Mouse (Mus musculus) kidney, postnatal 10 days (tissue): ENCODE results near the gene Zfyve21.

Experiments used
- DNase-seq: peaks from one replicate; pipeline ENCODE4 v3.0.0; 2021; ENCODE audit warnings: mixed read lengths

Gene Zfyve21

DNA sequence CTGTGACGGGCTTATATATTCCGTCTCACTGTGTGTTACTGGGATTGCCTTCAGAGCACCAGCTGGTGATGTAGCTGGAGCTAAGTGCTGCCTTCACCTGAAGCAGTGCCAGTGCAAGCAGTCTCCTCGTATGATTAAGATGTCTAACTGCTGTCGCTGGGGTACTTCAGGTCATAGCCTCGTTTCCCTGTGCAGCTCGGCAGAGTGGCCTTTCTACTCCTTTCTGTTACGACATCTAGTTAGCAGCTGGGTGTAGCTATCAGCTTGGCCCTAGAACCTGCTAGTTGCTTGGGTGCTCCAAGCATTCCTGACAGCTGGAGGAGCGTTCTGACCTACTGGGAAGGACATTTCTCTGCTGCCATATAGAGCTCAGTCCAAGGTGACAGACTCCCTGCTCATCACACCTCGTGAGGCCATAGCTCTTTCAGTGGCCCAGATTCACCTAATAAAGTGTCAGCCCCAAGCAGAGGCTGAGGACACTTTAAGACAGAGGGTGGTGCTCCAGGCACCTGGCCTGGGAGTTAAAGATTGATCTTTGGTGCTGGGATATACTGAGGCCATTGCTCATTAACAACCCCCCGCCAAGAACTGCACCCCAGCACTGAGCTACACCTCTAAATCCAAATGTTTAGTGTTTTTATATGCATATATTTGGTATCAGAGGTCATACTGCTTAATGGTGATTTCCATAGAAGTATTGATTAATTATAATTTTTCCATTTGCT lies 13.3 kb upstream of the Zfyve21 start:
- no peak for DNase-seq

GRCm38 (mm10) chr12:111803538-111803937 lies 10.4 kb upstream of the Zfyve21 start:
- no peak for DNase-seq

DNA sequence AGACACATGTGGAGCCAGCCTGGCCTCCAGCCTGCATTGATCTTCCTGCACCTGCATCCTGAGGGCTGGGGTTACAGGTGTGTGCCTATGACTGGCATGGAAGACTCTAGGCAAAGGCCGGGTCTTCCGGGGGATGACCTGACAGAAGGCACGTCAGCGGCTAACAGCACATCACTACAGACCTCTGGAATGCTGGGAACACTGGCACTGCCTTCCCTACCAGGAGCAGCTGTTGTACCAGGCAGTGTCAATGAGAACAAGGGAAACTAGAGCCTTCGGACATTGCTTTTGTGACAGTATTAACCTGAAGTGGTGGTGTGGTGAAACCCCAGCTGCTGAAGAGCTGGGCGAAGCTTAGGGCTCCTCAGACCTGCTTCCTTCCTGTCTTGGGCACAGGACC lies 5.2 kb upstream of the Zfyve21 start:
- no peak for DNase-seq

DNA sequence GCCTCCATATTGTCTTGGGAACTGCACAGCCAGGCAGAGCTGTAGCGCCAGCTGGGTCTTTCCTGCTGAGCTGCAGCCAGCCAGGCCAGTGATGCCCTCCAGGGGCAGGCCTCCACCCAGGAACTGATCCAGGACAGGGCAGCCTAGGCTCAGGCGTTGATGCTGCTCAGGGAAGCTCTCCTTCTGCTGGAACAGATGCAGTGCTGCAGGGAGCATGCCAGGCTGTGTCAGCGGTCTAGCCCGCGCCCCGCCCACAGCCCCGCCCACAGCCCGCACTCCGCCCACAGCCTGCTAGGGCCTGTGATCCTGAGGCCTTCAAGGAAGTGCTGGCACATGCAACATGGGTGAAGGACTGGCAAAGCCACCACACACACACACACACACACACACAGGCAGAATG lies 4.2 kb upstream of the Zfyve21 start:
- DNase-seq = peak; percentile 91

DNA sequence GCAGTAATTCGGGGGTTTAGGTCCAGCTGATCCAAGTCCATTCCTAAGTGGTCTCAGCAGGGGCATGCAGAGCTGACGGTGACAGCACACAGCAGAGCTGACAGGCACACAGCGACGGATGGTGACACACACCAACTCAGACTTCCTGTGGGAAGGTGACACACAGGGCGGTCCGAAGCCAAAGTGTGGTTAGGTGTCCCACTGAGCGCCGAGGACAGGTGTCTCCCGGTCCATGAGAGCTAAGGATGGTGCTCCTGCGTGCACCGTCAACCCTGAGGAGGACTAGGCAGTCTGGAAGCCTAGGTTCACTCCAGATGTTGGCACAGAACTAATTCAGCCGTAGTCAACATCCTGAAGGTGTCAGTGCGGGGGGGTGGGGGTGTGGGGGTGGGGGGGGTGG lies 1.9 kb upstream of the Zfyve21 start:
- no peak for DNase-seq

GRCm38 (mm10) chr12:111812611-111813010 lies 1.4 kb upstream of the Zfyve21 start:
- DNase-seq = peak; percentile 41

GRCm38 (mm10) chr12:111813111-111813765 lies 732 bp upstream of the Zfyve21 start:
- DNase-seq = peak; percentile 45

- no peak for DNase-seq
Measured at GRCm38 (mm10) chr12:111814769-111815762, 1.1 kb downstream of the Zfyve21 start.

GRCm38 (mm10) chr12:111816528-111816927 lies 2.6 kb downstream of the Zfyve21 start:
- DNase-seq = peak; percentile 56

DNA sequence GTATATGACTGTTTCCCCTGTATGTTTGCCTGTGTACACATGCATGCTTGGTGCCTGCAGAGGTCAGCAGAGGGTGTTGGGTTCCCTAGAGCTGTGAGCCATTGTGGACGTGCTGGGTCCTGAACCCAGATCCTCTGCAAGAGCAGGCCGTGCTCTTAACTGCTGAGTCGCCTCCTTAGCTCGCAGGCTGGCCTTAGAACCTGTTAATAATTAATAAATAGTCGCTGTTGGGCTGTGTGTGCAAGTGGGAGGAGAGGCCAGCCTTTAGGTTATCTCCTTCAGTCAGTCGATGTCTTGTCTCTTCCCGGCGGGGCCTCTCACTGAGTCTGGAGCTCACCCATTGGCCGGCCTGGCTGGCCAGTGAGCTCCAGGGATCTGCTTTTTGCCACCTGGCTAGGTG lies 3.0 kb downstream of the Zfyve21 start:
- peak; percentile 35 for DNase-seq

- DNase-seq = no peak
Measured at GRCm38 (mm10) chr12:111817991-111818390, 4.0 kb downstream of the Zfyve21 start.

- peak; percentile 57 for DNase-seq
Measured at GRCm38 (mm10) chr12:111819936-111820335, 6.0 kb downstream of the Zfyve21 start.

DNA sequence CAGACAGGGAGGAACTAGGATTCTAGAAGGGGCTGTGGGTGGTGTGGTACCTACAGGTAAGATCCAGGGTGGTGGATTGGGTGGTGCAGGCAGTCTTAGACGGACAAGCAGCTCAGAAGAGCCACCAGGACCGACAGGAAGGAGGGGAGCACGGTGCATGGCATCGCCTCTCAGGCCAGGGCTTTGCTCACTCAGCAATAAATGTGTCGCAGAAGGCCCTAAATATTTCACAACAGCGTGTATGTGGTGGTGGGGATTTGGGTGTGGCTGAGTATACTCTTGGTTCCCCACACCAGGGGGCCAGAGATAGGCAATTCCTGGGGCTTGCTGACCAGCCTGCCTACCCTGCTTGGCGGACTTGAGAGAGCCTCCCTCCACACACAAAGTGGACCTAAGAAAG lies 6.7 kb downstream of the Zfyve21 start:
- DNase-seq = no peak

- no peak for DNase-seq
Measured at GRCm38 (mm10) chr12:111821931-111822330, 8.0 kb downstream of the Zfyve21 start.

GRCm38 (mm10) chr12:111827556-111827955 lies 13.6 kb downstream of the Zfyve21 start:
- no peak for DNase-seq

DNA sequence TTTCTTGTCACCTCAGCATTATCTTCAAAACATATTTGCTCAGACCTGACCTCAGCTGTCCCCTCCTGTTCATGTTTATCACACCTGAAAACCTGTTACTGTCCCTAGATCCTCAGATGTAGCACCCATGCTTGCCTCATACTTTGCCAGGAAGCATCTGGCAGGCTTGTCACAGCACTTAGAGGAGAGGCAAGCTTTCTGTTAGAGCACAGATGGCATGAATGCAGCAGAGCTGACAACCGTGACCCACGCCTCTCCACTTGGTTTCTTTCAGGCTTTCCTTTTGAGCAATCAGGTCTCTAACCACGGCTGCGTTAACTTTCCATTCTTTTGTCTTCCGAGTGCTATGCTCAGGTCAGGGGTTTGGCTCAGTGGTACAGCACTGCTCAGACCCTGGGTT lies 15.5 kb downstream of the Zfyve21 start:
- no peak for DNase-seq

DNA sequence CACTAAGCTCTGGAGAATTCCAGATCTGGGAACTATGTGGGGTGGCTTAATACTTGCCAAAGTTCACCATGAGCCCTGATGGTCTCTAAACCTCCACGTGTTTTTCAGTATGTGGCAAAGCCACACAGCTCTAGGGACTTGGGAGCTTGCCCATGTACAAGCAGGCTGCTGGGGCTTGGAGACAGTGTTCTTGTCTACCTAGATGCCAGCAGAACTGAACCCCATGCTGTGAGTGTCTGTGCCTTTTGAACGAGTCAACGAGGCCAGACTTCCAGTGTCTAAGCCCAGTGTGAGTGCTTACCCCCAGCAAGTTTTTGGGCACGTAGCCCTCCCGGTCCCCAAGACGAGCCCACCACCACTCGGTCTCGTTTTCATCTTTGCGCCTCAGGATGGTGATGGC lies 16.0 kb downstream of the Zfyve21 start:
- DNase-seq = no peak

DNA sequence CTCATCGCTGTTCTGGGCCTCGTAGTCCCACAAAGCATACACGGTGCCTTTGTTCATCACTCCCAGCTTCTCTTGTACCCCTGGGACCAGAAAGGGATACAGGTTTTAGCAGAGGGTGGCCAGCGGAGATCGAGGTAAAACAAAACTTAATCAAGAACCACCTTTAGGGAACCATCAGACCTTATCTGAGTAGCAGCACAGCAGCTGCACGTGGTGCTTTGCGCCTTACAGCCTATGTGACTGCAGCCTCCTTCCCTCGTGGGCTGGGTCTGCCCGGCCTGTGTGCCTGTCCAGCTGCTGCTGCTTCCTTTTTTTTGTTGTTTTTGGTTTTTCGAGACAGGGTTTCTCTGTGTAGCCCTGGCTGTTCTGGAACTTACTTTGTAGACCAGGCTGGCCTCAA lies 16.4 kb downstream of the Zfyve21 start:
- DNase-seq = no peak

DNA sequence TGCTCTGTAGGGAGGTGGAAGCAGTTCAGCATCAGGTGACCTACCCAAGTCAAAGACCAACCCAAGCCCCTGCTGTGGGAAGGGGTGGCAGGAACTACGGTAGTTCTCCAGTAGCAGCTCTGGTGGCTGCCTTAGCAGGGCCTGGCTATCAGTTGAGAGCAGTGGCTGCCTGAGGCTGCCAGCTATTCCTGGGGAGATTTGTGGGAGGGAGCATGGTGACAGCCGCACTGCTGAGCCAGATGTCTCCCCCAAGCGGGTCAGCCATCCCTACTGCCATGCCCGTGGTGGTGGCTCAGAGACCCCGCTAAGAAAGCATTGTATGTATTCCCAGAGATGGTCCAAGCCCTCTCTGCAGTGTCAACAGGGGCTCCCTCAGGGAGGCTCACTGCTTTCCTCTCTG lies 18.7 kb downstream of the Zfyve21 start:
- no peak for DNase-seq

- DNase-seq = no peak
Measured at GRCm38 (mm10) chr12:111833457-111833856, 19.5 kb downstream of the Zfyve21 start.

DNA sequence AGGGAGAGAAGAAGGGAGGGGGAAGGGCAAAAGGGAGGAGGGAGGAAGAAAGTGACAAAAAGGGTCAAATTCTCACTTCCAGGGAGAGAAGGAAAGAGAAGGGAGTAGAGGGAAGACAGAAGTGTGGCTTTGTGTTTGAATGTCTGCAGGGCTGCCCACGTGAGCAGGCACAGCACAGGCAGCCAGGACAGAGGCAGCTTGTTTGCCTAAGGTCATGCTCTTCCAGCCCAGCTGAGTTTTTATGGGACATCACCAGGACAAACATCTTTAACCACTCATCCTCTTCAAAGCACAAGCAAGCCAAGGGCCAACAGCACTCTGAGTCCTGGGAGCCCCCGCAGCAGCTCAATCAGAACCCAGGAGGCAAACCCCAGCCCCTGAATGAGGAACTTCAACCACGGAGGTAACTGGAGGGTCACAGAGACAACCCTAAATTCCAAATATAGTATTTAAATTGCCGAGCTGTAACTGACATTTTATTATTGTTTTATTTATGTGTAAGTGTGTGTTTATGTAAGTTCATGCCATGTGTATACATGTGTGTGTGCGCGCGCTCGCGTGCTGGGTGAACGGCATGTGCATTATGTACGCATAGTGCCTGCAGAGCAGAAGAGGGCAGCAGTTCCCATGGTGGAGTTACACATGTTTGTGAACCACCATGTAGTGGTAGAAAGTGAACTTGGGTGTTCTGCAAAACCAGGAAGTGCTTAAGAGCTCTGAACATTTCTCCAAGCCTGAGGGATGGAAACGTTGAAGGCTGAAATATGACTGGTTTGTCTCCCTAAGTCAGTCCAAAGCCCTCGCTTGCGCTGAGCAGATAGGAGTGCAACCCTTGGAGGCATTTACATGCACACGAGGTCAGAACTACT lies 28.8 kb downstream of the Zfyve21 start:
- DNase-seq = no peak

DNA sequence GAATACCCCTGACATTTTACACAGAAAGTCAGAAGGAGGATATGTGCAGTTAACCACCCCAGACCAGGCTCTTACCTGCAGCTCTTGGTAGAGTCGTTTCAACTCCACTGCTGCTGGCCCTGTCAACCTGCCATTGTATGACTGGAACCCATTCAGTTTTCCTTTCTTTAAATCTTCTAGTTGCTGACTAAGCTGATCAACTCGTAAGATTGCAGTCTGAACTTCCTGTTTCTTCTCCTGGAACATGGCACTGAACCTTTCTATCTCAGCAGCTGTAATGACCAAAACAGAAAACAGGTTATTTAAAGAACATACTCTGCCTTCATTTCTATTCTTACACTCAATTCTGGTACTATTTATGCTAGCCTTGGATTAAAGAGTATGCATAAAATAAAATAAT lies 29.5 kb downstream of the Zfyve21 start:
- DNase-seq = no peak
